Comparison of ENCODE assay signal across 29 mouse cellular contexts in genomic region chr6:117580951-117581350, GRCm38 (mm10).
A peak's percentile ranks its signal among the peaks of the same experiment; 100 is the strongest.
DNase-seq lines count a peak whose midpoint lies in the region; ATAC-seq and TF ChIP-seq lines count a peak whose summit lies in the region.
"Had no signal": no experiment of that assay in that cellular context is flagged by ENCODE, and none has a peak within 500 bp of the region (broad histone marks: within the 10 kb centered on the region; RNA-seq: fewer than 3 reads in every experiment).

No protein-coding gene starts in this region.

- no peak for TF ChIP-seq CTCF in cerebellum, adult 2 months (IDR thresholded peaks at IDR 0.05; ENCODE audit: borderline replicate concordance, insufficient read depth, low read depth, low read length)

- no peaks in the 10 kb centered on the region for H3K27me3 ChIP-seq in neural tube, embryonic 15.5 days (replicated peaks)
- no peaks in the 10 kb centered on the region for H3K27me3 ChIP-seq in cerebellum, adult 2 months (ENCODE audit: control insufficient read depth, insufficient read depth, low read length)
- H3K27me3 ChIP-seq: forebrain, embryonic 15.5 days; heart, embryonic 15.5 days; hindbrain, embryonic 15.5 days; limb, embryonic 15.5 days; liver, embryonic 13.5 days; megakaryocyte, embryonic 14.5 days; midbrain, embryonic 12.5 days; stomach, embryonic 15.5 days had no signal

- peak; percentile 83 for DNase-seq in heart, adult 11 months
- no peak for DNase-seq in heart, postnatal 10 days
- peak; percentile 9 for DNase-seq in neural tube, embryonic 10.5 days (ENCODE audit: extremely low spot score, low spot score)
- peak; percentile 45 for DNase-seq in NIH3T3 (ENCODE audit: low read depth)
- DNase-seq in cerebellum, postnatal 25 days: no peak
- DNase-seq in cerebellum, adult 2 months: no peak
- DNase-seq: adrenal gland, postnatal 25 days; cerebellum, adult 11-12 months; cerebellum, postnatal 10 days; kidney, adult 2 months; kidney, postnatal 36 days; liver, embryonic 13.5 days; lung, adult 18-20 months; retina, postnatal 1 day; right cerebral cortex, postnatal 14 days; thymus, adult 18-20 months; thymus, postnatal 25 days had no signal

- H3K36me3 ChIP-seq in neural tube, embryonic 15.5 days: no peaks in the 10 kb centered on the region
- H3K36me3 ChIP-seq: forebrain, embryonic 10.5 days; forebrain, embryonic 15.5 days; heart, embryonic 15.5 days; hindbrain, embryonic 15.5 days; limb, embryonic 15.5 days; liver, embryonic 13.5 days; midbrain, embryonic 12.5 days; stomach, embryonic 15.5 days had no signal

- 79% methylated on average over 2 of the region's 2 CpGs for WGBS in neural tube, embryonic 15.5 days
- 59% methylated on average over 2 of the region's 2 CpGs for WGBS in cerebellum, adult 2 months

- no peak for ATAC-seq in neural tube, embryonic 15.5 days (ENCODE audit: low FRiP score)
- ATAC-seq: forebrain, embryonic 15.5 days; lung, postnatal 0 days had no signal

- no peak overlapping the region for H3K27ac ChIP-seq in neural tube, embryonic 15.5 days (replicated peaks)
- H3K27ac ChIP-seq in cerebellum, adult 2 months (ENCODE audit: insufficient read depth, low read length): no peak overlapping the region
- H3K27ac ChIP-seq: forebrain, embryonic 10.5 days; forebrain, embryonic 15.5 days; heart, embryonic 15.5 days; hindbrain, embryonic 15.5 days; layer of hippocampus, adult 2 months; left cerebral cortex, adult 2 months; limb, embryonic 15.5 days; liver, embryonic 13.5 days; midbrain, embryonic 12.5 days; stomach, embryonic 15.5 days had no signal

- no peaks in the 10 kb centered on the region for H3K9me3 ChIP-seq in neural tube, embryonic 15.5 days (replicated peaks)
- H3K9me3 ChIP-seq: forebrain, embryonic 10.5 days; forebrain, embryonic 15.5 days; heart, embryonic 15.5 days; hindbrain, embryonic 15.5 days; limb, embryonic 15.5 days; midbrain, embryonic 12.5 days; stomach, embryonic 15.5 days had no signal

- TF ChIP-seq POLR2A in cerebellum, adult 2 months (IDR thresholded peaks at IDR 0.05; ENCODE audit: borderline replicate concordance, insufficient read depth, low read length): no peak

- peaks cover 4% of the 10 kb centered on the region; the same call in 1 of the 2 replicates for H3K4me1 ChIP-seq in neural tube, embryonic 15.5 days
- H3K4me1 ChIP-seq in cerebellum, adult 2 months (ENCODE audit: control insufficient read depth, insufficient read depth, low read length): no peaks in the 10 kb centered on the region
- H3K4me1 ChIP-seq: forebrain, embryonic 10.5 days; forebrain, embryonic 15.5 days; heart, embryonic 15.5 days; hindbrain, embryonic 15.5 days; limb, embryonic 15.5 days; liver, embryonic 13.5 days; megakaryocyte, embryonic 14.5 days; midbrain, embryonic 12.5 days; stomach, embryonic 15.5 days had no signal

- intact Hi-C loops in heart, postnatal 10 days (cut with DNase I): no loop called here

- H3K9ac ChIP-seq in neural tube, embryonic 15.5 days (replicated peaks): no peak overlapping the region
- H3K9ac ChIP-seq: forebrain, embryonic 15.5 days; heart, embryonic 15.5 days; hindbrain, embryonic 15.5 days; limb, embryonic 15.5 days; liver, embryonic 13.5 days; midbrain, embryonic 12.5 days; stomach, embryonic 15.5 days had no signal

- H3K4me3 ChIP-seq in neural tube, embryonic 15.5 days (replicated peaks): no peak overlapping the region
- no peak overlapping the region for H3K4me3 ChIP-seq in cerebellum, adult 2 months (replicated peaks; ENCODE audit: insufficient read depth, low read depth, low read length)
- H3K4me3 ChIP-seq: forebrain, embryonic 10.5 days; forebrain, embryonic 15.5 days; heart, embryonic 15.5 days; hindbrain, embryonic 15.5 days; layer of hippocampus, adult 2 months; left cerebral cortex, adult 2 months; limb, embryonic 15.5 days; liver, embryonic 13.5 days; megakaryocyte, embryonic 14.5 days; midbrain, embryonic 12.5 days; stomach, embryonic 15.5 days had no signal

- H3K4me2 ChIP-seq in neural tube, embryonic 15.5 days: no peak overlapping the region
- H3K4me2 ChIP-seq: forebrain, embryonic 15.5 days; heart, embryonic 15.5 days; hindbrain, embryonic 15.5 days; limb, embryonic 15.5 days; liver, embryonic 13.5 days; midbrain, embryonic 12.5 days; stomach, embryonic 15.5 days had no signal

Comparison
In these comparisons a context has a peak if more than half of its experiments do, and no peak if none do; other contexts are left out.
1. DNase-seq: peak in heart, adult 11 months (single experiment), neural tube, embryonic 10.5 days (single experiment) and NIH3T3 (single experiment); none in heart, postnatal 10 days (0 of 2), cerebellum, postnatal 25 days (0 of 2) and cerebellum, adult 2 months (0 of 2).